Mouse (Mus musculus): ENCODE results near the gene Dctn1. TPM values are rescaled to one million over a fixed set of nuclear protein-coding genes. Genes with fewer than 3 reads are reported as not detected.

The Dctn1 gene
- 62.2 and 68.2 TPM in 2 replicates for polyA plus RNA-seq (2015; fragmentation: Nextera tagmentation; extraction: Ambion mirVana)

GRCm38 (mm10) chr6:83165607-83166242, at the start of gene Dctn1:
Gene Dctn1 (plus strand): TSS chr6:83165920.
- peak; percentile 73 for ATAC-seq (replicated peaks; ENCODE audit: low FRiP score, low read depth)

DNA sequence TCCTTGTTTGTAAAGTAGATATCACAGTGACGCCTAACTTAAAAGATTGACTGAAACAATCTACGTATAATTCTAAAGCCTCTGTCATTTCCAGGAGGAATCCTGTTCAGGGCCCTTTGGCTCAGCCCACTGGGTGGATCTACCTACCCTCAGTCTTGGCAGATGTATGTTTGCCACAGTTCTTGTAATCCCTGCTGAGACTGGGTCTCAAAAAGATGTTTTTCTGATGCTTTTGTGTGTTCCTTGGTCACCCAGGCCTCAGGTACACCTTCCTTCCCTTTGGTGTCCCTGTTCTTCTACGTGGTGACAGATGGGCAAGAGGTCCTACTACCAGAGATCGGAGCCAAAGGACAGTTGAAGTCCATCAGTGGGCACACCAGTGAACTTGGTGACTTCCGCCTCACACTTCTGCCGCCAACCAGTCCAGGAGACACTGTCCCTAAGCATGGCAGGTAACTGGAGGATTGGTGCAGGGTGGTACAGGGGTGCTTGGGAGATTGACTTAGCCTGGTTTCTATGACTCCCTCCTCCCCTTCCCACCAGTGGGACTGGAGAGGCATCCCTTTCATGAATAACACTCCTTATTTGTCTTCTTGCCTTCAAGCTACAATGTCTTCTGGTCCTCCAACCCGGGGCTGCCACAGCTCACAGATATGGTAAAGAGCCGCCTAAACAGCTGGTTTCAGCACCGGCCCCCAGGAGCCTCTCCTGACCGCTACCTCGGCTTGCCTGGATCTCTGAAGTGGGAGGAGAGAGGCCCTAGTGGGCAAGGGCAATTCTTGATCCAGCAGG, 49.2 kb upstream of the Dctn1 start:
- ATAC-seq (replicated peaks; ENCODE audit: low FRiP score, low read depth) (no peak), DNase-seq (ENCODE audit: low spot score) (no peak)
- TF ChIP-seq CTCF (IDR thresholded peaks at IDR 0.05; ENCODE audit: low read depth): no peak
- H3K27me3 ChIP-seq (ENCODE audit: insufficient read depth, low read length): no peaks in the 10 kb centered on the region
- peaks cover 26% of the 10 kb centered on the region for H3K4me1 ChIP-seq (replicated peaks; ENCODE audit: insufficient read depth, low read length)
- H3K4me3 ChIP-seq (replicated peaks; ENCODE audit: low read depth, low read length): peak overlapping the region; percentile 64
- 69% methylated on average over 11 of the region's 11 CpGs for WGBS
- no peak overlapping the region for H3K27ac ChIP-seq
- H3K9ac ChIP-seq (ENCODE audit: low read depth, low read length): peak overlapping the region; percentile 76
- H3K36me3 ChIP-seq (ENCODE audit: insufficient read depth, low read length): 0 out of 2 replicates have a peak, but pooled peaks cover 5% of the 10 kb centered on the region
- no peaks in the 10 kb centered on the region for H3K9me3 ChIP-seq (replicated peaks; ENCODE audit: low read length)
- H3K4me2 ChIP-seq (ENCODE audit: low read length): peak overlapping the region; percentile 85

More at GRCm38 (mm10) chr6:83165607-83166242, at the start of gene Dctn1:
- H3K36me3 ChIP-seq (ENCODE audit: insufficient read depth, low read length): no peaks in the 10 kb centered on the region
- under 1% methylated on average over 58 of the region's 58 CpGs for WGBS
- peaks cover 24% of the 10 kb centered on the region; the same call in 1 of the 2 replicates for H3K4me1 ChIP-seq (replicated peaks; ENCODE audit: insufficient read depth, low read length)
- peak within 1 kb of the TSS; percentile 88 for H3K4me3 ChIP-seq (replicated peaks; ENCODE audit: low read depth, low read length)
- H3K4me2 ChIP-seq (ENCODE audit: low read length): peak within 1 kb of the TSS; percentile 65
- peak within 1 kb of the TSS; percentile 85 for H3K27ac ChIP-seq
- 0 out of 2 replicates have a peak, but pooled peaks cover 13% of the 10 kb centered on the region for H3K27me3 ChIP-seq (ENCODE audit: insufficient read depth, low read length)
- DNase-seq (ENCODE audit: low spot score): peak; percentile 98
- peak within 1 kb of the TSS; percentile 91 for H3K9ac ChIP-seq (ENCODE audit: low read depth, low read length)
- TF ChIP-seq CTCF (IDR thresholded peaks at IDR 0.05; ENCODE audit: low read depth): peak; percentile 92
- no peaks in the 10 kb centered on the region for H3K9me3 ChIP-seq (replicated peaks; ENCODE audit: low read length)

DNA sequence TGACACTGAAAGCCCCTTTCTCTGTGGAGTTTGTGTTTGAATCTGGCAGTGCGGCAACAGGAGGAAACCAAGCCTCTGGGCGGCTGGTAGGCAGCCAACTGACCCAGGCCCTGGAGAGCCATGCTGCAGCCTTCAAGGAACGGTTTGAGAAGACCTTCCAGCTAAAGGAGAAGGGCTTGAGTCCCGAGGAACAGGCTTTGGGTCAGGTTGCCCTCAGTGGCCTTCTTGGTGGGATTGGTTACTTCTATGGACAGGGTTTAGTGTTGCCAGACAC, 48.6 kb upstream of the Dctn1 start:
- H3K27ac ChIP-seq: no peak overlapping the region

DNA sequence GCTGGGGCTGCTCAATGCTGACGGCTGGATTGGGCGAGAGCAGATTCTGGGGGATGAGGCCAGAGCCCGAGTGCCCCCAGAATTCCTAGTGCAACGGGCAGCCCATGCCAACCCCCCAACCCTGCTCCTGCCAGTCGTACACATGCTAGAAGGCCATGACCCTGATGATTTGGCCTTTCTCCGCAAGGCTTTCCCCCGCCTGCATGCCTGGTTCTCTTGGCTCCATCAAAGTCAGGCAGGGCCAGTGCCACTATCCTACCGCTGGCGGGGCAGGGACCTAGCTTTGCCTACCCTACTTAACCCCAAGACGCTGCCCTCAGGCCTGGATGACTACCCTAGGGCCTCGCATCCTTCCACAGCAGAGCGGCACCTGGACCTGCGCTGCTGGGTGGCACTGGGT, 48.1 kb upstream of the Dctn1 start:
- TF ChIP-seq CTCF (IDR thresholded peaks at IDR 0.05; ENCODE audit: low read depth): no peak
- Histone ChIP-seq H3K9ac (ENCODE audit: low read depth, low read length) (no peak overlapping the region), H3K4me3 (replicated peaks; ENCODE audit: low read depth, low read length) (no peak overlapping the region), H3K9me3 (replicated peaks; ENCODE audit: low read length) (no peaks in the 10 kb centered on the region), H3K27me3 (ENCODE audit: insufficient read depth, low read length) (no peaks in the 10 kb centered on the region), H3K36me3 (ENCODE audit: insufficient read depth, low read length) (0 out of 2 replicates have a peak, but pooled peaks cover 5% of the 10 kb centered on the region), H3K4me1 (replicated peaks; ENCODE audit: insufficient read depth, low read length) (peaks cover 34% of the 10 kb centered on the region), H3K4me2 (ENCODE audit: low read length) (no peak overlapping the region), H3K27ac (no peak overlapping the region)
- ATAC-seq (replicated peaks; ENCODE audit: low FRiP score, low read depth) (no peak), DNase-seq (ENCODE audit: low spot score) (no peak)
- WGBS: 86% methylated on average over 13 of the region's 13 CpGs

More for the DNA sequence above, 48.6 kb upstream of the Dctn1 start:
- Histone ChIP-seq H3K27me3 (ENCODE audit: insufficient read depth, low read length) (no peaks in the 10 kb centered on the region), H3K4me2 (ENCODE audit: low read length) (no peak overlapping the region), H3K4me3 (replicated peaks; ENCODE audit: low read depth, low read length) (no peak overlapping the region), H3K36me3 (ENCODE audit: insufficient read depth, low read length) (0 out of 2 replicates have a peak, but pooled peaks cover 5% of the 10 kb centered on the region), H3K9ac (ENCODE audit: low read depth, low read length) (no peak overlapping the region), H3K9me3 (replicated peaks; ENCODE audit: low read length) (no peaks in the 10 kb centered on the region), H3K4me1 (replicated peaks; ENCODE audit: insufficient read depth, low read length) (peaks cover 29% of the 10 kb centered on the region)
- WGBS: 73% methylated on average over 4 of the region's 4 CpGs
- ATAC-seq (replicated peaks; ENCODE audit: low FRiP score, low read depth) (no peak), DNase-seq (ENCODE audit: low spot score) (no peak)
- TF ChIP-seq CTCF (IDR thresholded peaks at IDR 0.05; ENCODE audit: low read depth): no peak

- H3K4me2 ChIP-seq (ENCODE audit: low read length): no peak overlapping the region
- WGBS: 75% methylated on average over 11 of the region's 11 CpGs
- ATAC-seq (replicated peaks; ENCODE audit: low FRiP score, low read depth) (no peak), DNase-seq (ENCODE audit: low spot score) (no peak)
- no peak overlapping the region for H3K4me3 ChIP-seq (replicated peaks; ENCODE audit: low read depth, low read length)
- H3K36me3 ChIP-seq (ENCODE audit: insufficient read depth, low read length): 0 out of 2 replicates have a peak, but pooled peaks cover 5% of the 10 kb centered on the region
- peaks cover 40% of the 10 kb centered on the region for H3K4me1 ChIP-seq (replicated peaks; ENCODE audit: insufficient read depth, low read length)
- no peak overlapping the region for H3K27ac ChIP-seq
- TF ChIP-seq CTCF (IDR thresholded peaks at IDR 0.05; ENCODE audit: low read depth): no peak
- H3K27me3 ChIP-seq (ENCODE audit: insufficient read depth, low read length): no peaks in the 10 kb centered on the region
- H3K9ac ChIP-seq (ENCODE audit: low read depth, low read length): no peak overlapping the region
- no peaks in the 10 kb centered on the region for H3K9me3 ChIP-seq (replicated peaks; ENCODE audit: low read length)
These were observed 47.4 kb upstream of the Dctn1 start for GRCm38 (mm10) chr6:83118369-83118768.

- no peak for DNase-seq (ENCODE audit: low spot score)
- H3K9ac ChIP-seq (ENCODE audit: low read depth, low read length): peak overlapping the region; percentile 43; the same call in 1 of the 2 replicates
- H3K4me1 ChIP-seq (replicated peaks; ENCODE audit: insufficient read depth, low read length): peaks cover 42% of the 10 kb centered on the region
These were observed 46.6 kb upstream of the Dctn1 start for GRCm38 (mm10) chr6:83118825-83119733.

More at GRCm38 (mm10) chr6:83118825-83119733, 46.6 kb upstream of the Dctn1 start:
- no peak overlapping the region for H3K27ac ChIP-seq
- no peak overlapping the region for H3K4me2 ChIP-seq (ENCODE audit: low read length)
- no peaks in the 10 kb centered on the region for H3K9me3 ChIP-seq (replicated peaks; ENCODE audit: low read length)
- no peak for ATAC-seq (replicated peaks; ENCODE audit: low FRiP score, low read depth)
- no peak for TF ChIP-seq CTCF (IDR thresholded peaks at IDR 0.05; ENCODE audit: low read depth)
- H3K27me3 ChIP-seq (ENCODE audit: insufficient read depth, low read length): no peaks in the 10 kb centered on the region
- no peak overlapping the region for H3K4me3 ChIP-seq (replicated peaks; ENCODE audit: low read depth, low read length)
- 55% methylated on average over 14 of the region's 14 CpGs for WGBS
- H3K36me3 ChIP-seq (ENCODE audit: insufficient read depth, low read length): 0 out of 2 replicates have a peak, but pooled peaks cover 5% of the 10 kb centered on the region
